Mouse (Mus musculus): Measurements from ENCODE around the gene Bckdha.

Bckdha gene

GRCm38 (mm10) chr7:25645074-25645473, 13.7 kb downstream of the Bckdha start:
- peak in 1 of 2 experiments; percentile 33 for DNase-seq (ENCODE audit: low spot score in 2 of 2)

GRCm38 (mm10) chr7:25644631-25645030, 14.2 kb downstream of the Bckdha start:
- no peak for DNase-seq (ENCODE audit: low spot score in 2 of 2)

GRCm38 (mm10) chr7:25644136-25644535, 14.6 kb downstream of the Bckdha start:
- no peak for DNase-seq (ENCODE audit: low spot score in 2 of 2)

GRCm38 (mm10) chr7:25639754-25640153, 19.0 kb downstream of the Bckdha start:
- no peak for DNase-seq (ENCODE audit: low spot score in 2 of 2)

GRCm38 (mm10) chr7:25637099-25637498, 21.7 kb downstream of the Bckdha start:
- DNase-seq (ENCODE audit: low spot score in 2 of 2): no peak

- peak in 1 of 2 experiments; percentile 43 for DNase-seq (ENCODE audit: low spot score in 2 of 2)
These were observed 22.4 kb downstream of the Bckdha start for GRCm38 (mm10) chr7:25636373-25636772.

GRCm38 (mm10) chr7:25632679-25633078, 26.1 kb downstream of the Bckdha start:
- DNase-seq (ENCODE audit: low spot score in 2 of 2): no peak

- no peak for DNase-seq (ENCODE audit: low spot score in 2 of 2)
These were observed 30.5 kb downstream of the Bckdha start for GRCm38 (mm10) chr7:25628323-25628620.

GRCm38 (mm10) chr7:25627431-25628322, 31.1 kb downstream of the Bckdha start:
- peak; percentile 63 for DNase-seq (ENCODE audit: low spot score in 2 of 2)

- DNase-seq (ENCODE audit: low spot score in 2 of 2): peak; percentile 48 to 60
These were observed 32.0 kb downstream of the Bckdha start, which contains the start of gene B3gnt8 for GRCm38 (mm10) chr7:25626509-25627430. Gene B3gnt8 (plus strand): TSS chr7:25626654.

- DNase-seq (ENCODE audit: low spot score in 2 of 2): peak in 1 of 2 experiments; percentile 67
These were observed 33.1 kb downstream of the Bckdha start for GRCm38 (mm10) chr7:25625594-25626250.

- no peak for DNase-seq (ENCODE audit: low spot score in 2 of 2)
These were observed 33.9 kb downstream of the Bckdha start for GRCm38 (mm10) chr7:25624851-25625250.

GRCm38 (mm10) chr7:25623857-25624370, 34.9 kb downstream of the Bckdha start:
- DNase-seq (ENCODE audit: low spot score in 2 of 2): no peak

- DNase-seq (ENCODE audit: low spot score in 2 of 2): no peak
These were observed 38.0 kb downstream of the Bckdha start for GRCm38 (mm10) chr7:25620751-25621150.

GRCm38 (mm10) chr7:25620101-25620500, 38.7 kb downstream of the Bckdha start:
- DNase-seq (ENCODE audit: low spot score in 2 of 2): no peak

GRCm38 (mm10) chr7:25619722-25619991, 39.1 kb downstream of the Bckdha start:
- DNase-seq (ENCODE audit: low spot score in 2 of 2): no peak

- peak; percentile 94 for DNase-seq (ENCODE audit: low spot score in 2 of 2)
These were observed 39.7 kb downstream of the Bckdha start, which contains the start of gene Dmac2 for GRCm38 (mm10) chr7:25618865-25619721. Gene Dmac2 (plus strand): TSS chr7:25619414.

- no peak for DNase-seq (ENCODE audit: low spot score in 2 of 2)
These were observed 41.2 kb downstream of the Bckdha start for GRCm38 (mm10) chr7:25617376-25618160.

GRCm38 (mm10) chr7:25615706-25616011, 43.1 kb downstream of the Bckdha start, which contains the start of gene Erich4:
Gene Erich4 (minus strand): TSS chr7:25615892.
- DNase-seq (ENCODE audit: low spot score in 2 of 2): no peak

All from thymus, postnatal 10 days (tissue).